Mouse (Mus musculus): ENCODE measurements around the gene Acr. TPM values are rescaled to one million over a fixed set of nuclear protein-coding genes. Genes with fewer than 3 reads are reported as not detected.

Acr gene
- polyA plus RNA-seq, 1 experiment from 2014 or later = 2.5 TPM

DNA sequence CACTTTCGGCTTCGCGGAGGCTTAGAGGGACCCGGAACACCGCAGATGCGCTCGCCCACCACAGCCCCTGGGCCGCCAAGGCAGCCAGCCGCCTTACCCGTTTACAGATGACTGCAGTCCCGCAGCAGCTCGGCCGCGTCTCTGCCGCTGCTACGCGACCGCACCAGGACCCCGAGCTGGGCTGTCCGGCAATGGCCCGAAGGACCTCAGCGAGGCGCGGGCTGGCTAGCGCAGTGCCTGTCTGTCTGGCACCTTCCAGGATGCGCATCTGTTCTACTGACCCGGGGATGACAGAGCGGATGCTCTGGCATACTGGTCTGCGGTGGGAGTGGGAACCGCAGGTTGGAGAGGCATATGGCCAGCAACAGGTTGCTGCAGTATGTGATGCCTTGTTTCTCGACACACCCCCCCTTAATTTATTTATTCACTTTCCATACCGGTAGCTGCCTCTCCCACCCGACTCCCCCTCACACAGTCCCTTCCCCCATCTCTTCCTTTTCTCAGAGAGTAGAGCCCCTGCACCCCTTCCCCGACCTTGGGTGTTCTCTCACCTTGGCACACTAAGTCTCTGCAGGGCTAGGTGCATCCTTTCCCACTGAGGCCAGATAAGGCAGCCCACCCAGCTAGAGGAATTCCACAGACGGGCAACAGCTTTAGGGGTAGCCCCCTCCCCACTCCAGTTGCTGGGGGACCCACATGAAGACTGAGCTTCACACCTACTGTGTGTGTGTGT, 23.8 kb downstream of the Acr start, which contains the start of gene Rabl2:
Gene Rabl2 (minus strand): TSS at position 201 of the 733 bp plus-strand sequence.
- no peaks in the 10 kb centered on the region for H3K9me3 ChIP-seq
- H3K4me2 ChIP-seq (replicated peaks) = peak within 1 kb of the TSS; percentile 76
- peak within 1 kb of the TSS; percentile 81 for H3K27ac ChIP-seq
- H3K4me1 ChIP-seq (replicated peaks) = peaks cover 19% of the 10 kb centered on the region
- WGBS = 2% methylated on average over 35 of the region's 35 CpGs
- ATAC-seq = peak; percentile 98
- peaks cover 14% of the 10 kb centered on the region for H3K36me3 ChIP-seq
- H3K27me3 ChIP-seq = no peaks in the 10 kb centered on the region
- H3K9ac ChIP-seq (replicated peaks) = peak within 1 kb of the TSS; percentile 81
- H3K4me3 ChIP-seq (replicated peaks) = peak within 1 kb of the TSS; percentile 73

DNA sequence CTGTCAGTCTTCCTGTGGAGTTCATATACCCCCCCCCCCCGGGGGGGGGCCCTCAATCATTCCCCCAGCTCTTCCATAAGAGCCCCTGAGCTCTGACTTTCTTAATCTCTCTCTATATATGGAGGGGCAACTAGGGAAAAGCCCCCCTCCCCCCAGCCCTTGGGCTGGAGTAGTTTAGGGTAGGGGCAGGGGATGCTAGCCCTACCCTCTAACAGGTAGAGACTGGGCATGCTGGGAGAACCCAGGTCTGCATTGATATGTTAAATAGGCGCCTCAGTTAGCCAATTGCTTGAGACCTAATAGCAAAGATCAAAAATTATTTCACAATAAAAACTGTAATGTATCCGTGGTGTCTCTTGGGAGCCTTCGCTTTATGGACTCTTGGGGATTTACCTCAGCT, 24.4 kb downstream of the Acr start:
- H3K27me3 ChIP-seq = no peaks in the 10 kb centered on the region
- H3K4me3 ChIP-seq (replicated peaks) = peak overlapping the region; percentile 73
- no peaks in the 10 kb centered on the region for H3K9me3 ChIP-seq
- peaks cover 19% of the 10 kb centered on the region for H3K4me1 ChIP-seq (replicated peaks)
- peak overlapping the region; percentile 81 for H3K9ac ChIP-seq (replicated peaks)
- H3K27ac ChIP-seq = 0 out of 2 replicates have a peak overlapping the region, but pooled peaks have one; percentile 81
- ATAC-seq = peak; percentile 32
- WGBS = 41% methylated on average over 4 of the region's 4 CpGs
- H3K36me3 ChIP-seq = peaks cover 8% of the 10 kb centered on the region
- peak overlapping the region; percentile 76 for H3K4me2 ChIP-seq (replicated peaks)

DNA sequence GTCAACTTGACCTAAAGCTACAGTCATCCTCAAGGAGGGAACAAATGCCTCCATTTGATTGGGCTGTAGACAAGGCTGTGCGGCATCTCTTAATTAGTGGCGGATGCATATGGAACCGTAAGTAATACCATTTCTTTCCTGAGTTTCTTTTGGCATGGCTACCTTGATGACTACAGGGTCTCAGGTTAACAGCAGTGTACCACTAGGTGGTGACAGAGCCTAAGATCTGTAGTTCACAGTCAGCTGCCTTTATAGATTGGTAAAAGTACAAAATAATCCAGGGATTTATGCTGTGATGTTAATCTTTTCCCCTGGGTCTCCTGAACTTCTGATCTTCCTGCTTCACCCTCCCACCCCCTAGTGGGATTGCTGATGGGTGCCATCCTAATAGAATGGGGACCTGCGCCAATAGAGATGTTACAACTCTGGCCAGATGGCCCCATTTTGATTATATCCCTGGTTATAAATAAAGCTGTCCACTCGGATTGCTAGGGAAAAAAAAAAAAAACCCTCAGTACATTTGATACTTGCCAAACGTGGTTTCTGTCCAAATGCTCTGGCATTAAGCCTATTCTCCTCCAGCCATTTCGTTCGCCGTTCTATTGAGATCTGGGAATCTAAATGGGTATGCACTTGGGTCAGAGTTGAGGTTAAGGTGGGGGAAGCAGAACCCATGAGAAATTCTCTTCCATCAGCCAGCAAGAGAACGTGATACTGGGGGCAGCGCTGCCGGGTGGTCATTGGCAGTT, 37.9 kb downstream of the Acr start:
- no peaks in the 10 kb centered on the region for H3K4me1 ChIP-seq (replicated peaks)
- H3K27me3 ChIP-seq = no peaks in the 10 kb centered on the region
- H3K4me2 ChIP-seq (replicated peaks) = no peak overlapping the region
- no peak overlapping the region for H3K27ac ChIP-seq
- ATAC-seq = no peak
- WGBS = 82% methylated on average over 12 of the region's 12 CpGs
- H3K9ac ChIP-seq (replicated peaks) = no peak overlapping the region
- no peaks in the 10 kb centered on the region for H3K9me3 ChIP-seq
- H3K36me3 ChIP-seq = no peaks in the 10 kb centered on the region
- H3K4me3 ChIP-seq (replicated peaks) = no peak overlapping the region

DNA sequence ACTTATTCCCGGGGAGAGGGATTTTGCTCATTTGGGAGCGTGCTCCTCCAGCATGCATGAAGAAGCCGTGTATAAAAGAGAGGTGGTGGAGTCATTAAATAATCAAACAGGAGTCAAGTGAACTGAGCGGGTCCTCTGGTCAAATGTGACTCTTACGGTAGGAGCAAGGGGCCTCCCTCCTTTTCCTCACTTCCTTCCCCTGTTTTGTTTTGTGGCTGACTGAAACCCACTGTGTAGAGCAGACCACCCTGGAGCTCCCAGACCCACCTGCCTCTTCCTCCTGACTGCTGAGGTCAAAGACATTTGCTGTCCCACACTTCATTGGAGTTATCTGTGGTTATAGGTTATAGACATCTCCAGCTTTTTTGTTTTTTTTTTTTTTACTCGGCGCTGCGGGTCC, 39.4 kb downstream of the Acr start:
- ATAC-seq = no peak
- H3K9me3 ChIP-seq = no peaks in the 10 kb centered on the region
- H3K27ac ChIP-seq = no peak overlapping the region
- H3K4me3 ChIP-seq (replicated peaks) = no peak overlapping the region
- 91% methylated on average over 8 of the region's 8 CpGs for WGBS
- no peak overlapping the region for H3K4me2 ChIP-seq (replicated peaks)
- no peaks in the 10 kb centered on the region for H3K27me3 ChIP-seq
- no peaks in the 10 kb centered on the region for H3K4me1 ChIP-seq (replicated peaks)
- H3K9ac ChIP-seq (replicated peaks) = no peak overlapping the region
- no peaks in the 10 kb centered on the region for H3K36me3 ChIP-seq

DNA sequence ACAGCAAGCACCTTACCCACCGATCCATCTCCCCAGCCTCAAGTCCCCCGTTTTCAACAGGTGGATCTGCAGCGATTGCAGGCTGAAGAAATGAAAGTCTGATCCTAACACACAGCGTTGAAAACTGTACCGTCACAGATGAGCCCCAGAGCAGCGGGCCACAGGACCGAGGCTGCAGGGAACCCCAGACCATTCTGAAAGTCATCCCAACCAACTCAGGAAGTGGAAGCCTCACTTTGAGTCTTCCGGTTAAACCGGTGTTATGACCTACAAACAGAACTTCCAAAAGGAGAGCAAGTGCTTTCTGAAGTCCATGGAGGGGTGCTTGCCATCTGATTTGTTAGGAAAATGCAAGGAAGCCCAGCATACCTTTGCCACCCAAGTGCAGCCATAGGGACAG, 39.8 kb downstream of the Acr start:
- 89% methylated on average over 9 of the region's 9 CpGs for WGBS
- no peak overlapping the region for H3K4me3 ChIP-seq (replicated peaks)
- ATAC-seq = no peak
- no peak overlapping the region for H3K9ac ChIP-seq (replicated peaks)
- no peaks in the 10 kb centered on the region for H3K9me3 ChIP-seq
- no peak overlapping the region for H3K27ac ChIP-seq
- H3K27me3 ChIP-seq = no peaks in the 10 kb centered on the region
- H3K36me3 ChIP-seq = no peaks in the 10 kb centered on the region
- no peak overlapping the region for H3K4me2 ChIP-seq (replicated peaks)
- no peaks in the 10 kb centered on the region for H3K4me1 ChIP-seq (replicated peaks)

DNA sequence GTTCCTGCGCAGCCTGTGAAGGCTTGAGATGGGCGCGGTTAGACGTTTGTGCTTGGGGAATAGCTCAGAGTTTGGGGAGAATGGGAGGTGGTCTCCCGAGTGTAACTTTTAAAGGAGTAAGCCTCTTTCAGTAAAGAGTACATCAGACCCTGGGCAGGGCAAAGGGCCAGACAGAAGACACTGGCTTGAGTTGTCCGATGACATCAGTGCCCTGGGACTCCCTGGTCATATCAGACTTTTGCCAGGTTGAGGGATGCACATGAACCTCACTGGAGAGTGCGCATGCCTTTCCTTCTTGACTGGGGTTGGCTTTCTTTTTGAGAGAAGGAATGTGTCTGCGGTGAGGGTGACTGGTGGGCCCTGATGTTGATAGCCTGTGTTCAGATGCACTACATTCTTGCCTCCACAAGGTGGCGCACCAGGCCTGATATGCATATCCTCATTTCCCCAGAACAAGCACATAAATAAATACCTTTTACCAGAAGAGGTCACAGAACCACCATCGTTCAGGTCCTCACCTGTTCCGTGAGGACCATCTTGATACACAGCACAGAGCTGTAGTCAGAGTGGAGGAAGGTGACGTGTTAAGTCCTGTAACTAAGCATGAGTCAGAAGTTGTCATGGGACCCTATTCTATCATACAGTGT, 54.3 kb downstream of the Acr start:
- H3K27ac ChIP-seq = no peak overlapping the region
- H3K4me1 ChIP-seq (replicated peaks) = no peaks in the 10 kb centered on the region
- H3K9me3 ChIP-seq = no peaks in the 10 kb centered on the region; the same call in 1 of the 2 replicates
- ATAC-seq = peak; percentile 80
- H3K4me2 ChIP-seq (replicated peaks) = no peak overlapping the region
- no peaks in the 10 kb centered on the region for H3K27me3 ChIP-seq
- 75% methylated on average over 12 of the region's 12 CpGs for WGBS
- no peak overlapping the region for H3K9ac ChIP-seq (replicated peaks)
- H3K36me3 ChIP-seq = no peaks in the 10 kb centered on the region
- H3K4me3 ChIP-seq (replicated peaks) = no peak overlapping the region

- ATAC-seq = peak; percentile 58
- no peak overlapping the region for H3K9ac ChIP-seq (replicated peaks)
- no peak overlapping the region for H3K27ac ChIP-seq
- no peaks in the 10 kb centered on the region for H3K27me3 ChIP-seq
- no peaks in the 10 kb centered on the region for H3K36me3 ChIP-seq
- H3K4me2 ChIP-seq (replicated peaks) = no peak overlapping the region
- H3K9me3 ChIP-seq = no peaks in the 10 kb centered on the region; the same call in 1 of the 2 replicates
- WGBS = 64% methylated on average over 5 of the region's 5 CpGs
- H3K4me3 ChIP-seq (replicated peaks) = no peak overlapping the region
- no peaks in the 10 kb centered on the region for H3K4me1 ChIP-seq (replicated peaks)
Observed at GRCm38 (mm10) chr15:89622959-89623625, 55.0 kb downstream of the Acr start.

- H3K4me1 ChIP-seq (replicated peaks) = no peaks in the 10 kb centered on the region
- WGBS = 10% methylated on average over 6 of the region's 6 CpGs
- no peak overlapping the region for H3K27ac ChIP-seq
- no peaks in the 10 kb centered on the region for H3K36me3 ChIP-seq
- no peak overlapping the region for H3K4me3 ChIP-seq (replicated peaks)
- H3K4me2 ChIP-seq (replicated peaks) = no peak overlapping the region
- no peaks in the 10 kb centered on the region for H3K27me3 ChIP-seq
- ATAC-seq = peak; percentile 76
- no peak overlapping the region for H3K9ac ChIP-seq (replicated peaks)
- no peaks in the 10 kb centered on the region; the same call in 1 of the 2 replicates for H3K9me3 ChIP-seq
Observed at GRCm38 (mm10) chr15:89623626-89623959, 55.5 kb downstream of the Acr start.

Other genes starting within 250 kb of the Acr start
- gene Adm2, start 245.6 kb upstream of the Acr start, polyA plus RNA-seq (2015; fragmentation: Nextera tagmentation; extraction: Ambion mirVana) = not detected in 2 replicates
- gene Miox, start 233.9 kb upstream of the Acr start, polyA plus RNA-seq (2015; fragmentation: Nextera tagmentation; extraction: Ambion mirVana) = not detected in 2 replicates
- 32.1 and 36.4 TPM in 2 replicates for gene Lmf2, start 212.7 kb upstream of the Acr start, polyA plus RNA-seq (2015; fragmentation: Nextera tagmentation; extraction: Ambion mirVana)
- 121 and 130 TPM in 2 replicates for gene Ncaph2, start 212.6 kb upstream of the Acr start, polyA plus RNA-seq (2015; fragmentation: Nextera tagmentation; extraction: Ambion mirVana)
- gene Sco2, start 194.5 kb upstream of the Acr start, polyA plus RNA-seq (2015; fragmentation: Nextera tagmentation; extraction: Ambion mirVana) = 7.3 and 9.4 TPM in 2 replicates
- gene Tymp, start 191.3 kb upstream of the Acr start, polyA plus RNA-seq (2015; fragmentation: Nextera tagmentation; extraction: Ambion mirVana) = 2.3 and 2.4 TPM in 2 replicates
- gene Odf3b, start 189.0 kb upstream of the Acr start, polyA plus RNA-seq (2015; fragmentation: Nextera tagmentation; extraction: Ambion mirVana) = 1.3 TPM in 2 replicates
- gene Klhdc7b, start 183.4 kb upstream of the Acr start, polyA plus RNA-seq (2015; fragmentation: Nextera tagmentation; extraction: Ambion mirVana) = not detected in 2 replicates
- not detected in 2 replicates for gene Syce3, start 157.8 kb upstream of the Acr start, polyA plus RNA-seq (2015; fragmentation: Nextera tagmentation; extraction: Ambion mirVana)
- gene Cpt1b, start 142.5 kb upstream of the Acr start, polyA plus RNA-seq (2015; fragmentation: Nextera tagmentation; extraction: Ambion mirVana) = 0.94 and 1.3 TPM in 2 replicates
- 6.6 and 6.9 TPM in 2 replicates for gene C730034F03Rik, start 138.7 kb upstream of the Acr start, polyA plus RNA-seq (2015; fragmentation: Nextera tagmentation; extraction: Ambion mirVana)
- gene Gm44502, start 138.6 kb upstream of the Acr start, polyA plus RNA-seq (2015; fragmentation: Nextera tagmentation; extraction: Ambion mirVana) = not detected in 2 replicates
- gene Chkb, start 138.4 kb upstream of the Acr start, polyA plus RNA-seq (2015; fragmentation: Nextera tagmentation; extraction: Ambion mirVana) = 79.7 and 81.4 TPM in 2 replicates
- gene Mapk8ip2, start 114.4 kb upstream of the Acr start, polyA plus RNA-seq (2015; fragmentation: Nextera tagmentation; extraction: Ambion mirVana) = 72.9 and 75.9 TPM in 2 replicates
- gene Arsa, start 90.9 kb upstream of the Acr start, polyA plus RNA-seq (2015; fragmentation: Nextera tagmentation; extraction: Ambion mirVana) = 16.7 and 17.6 TPM in 2 replicates
- 13.3 and 14.8 TPM in 2 replicates for gene Shank3, start 68.7 kb upstream of the Acr start, polyA plus RNA-seq (2015; fragmentation: Nextera tagmentation; extraction: Ambion mirVana)
- 70.8 and 80.3 TPM in 2 replicates for gene Rabl2, start 23.6 kb downstream of the Acr start, polyA plus RNA-seq (2015; fragmentation: Nextera tagmentation; extraction: Ambion mirVana)